Mouse (Mus musculus): ENCODE data around the gene Parp8. TPM values are rescaled to one million over a fixed set of nuclear protein-coding genes. Genes with fewer than 3 reads are reported as not detected.

Parp8 gene
- polyA plus RNA-seq, 1 experiment = 1.6 TPM

DNA sequence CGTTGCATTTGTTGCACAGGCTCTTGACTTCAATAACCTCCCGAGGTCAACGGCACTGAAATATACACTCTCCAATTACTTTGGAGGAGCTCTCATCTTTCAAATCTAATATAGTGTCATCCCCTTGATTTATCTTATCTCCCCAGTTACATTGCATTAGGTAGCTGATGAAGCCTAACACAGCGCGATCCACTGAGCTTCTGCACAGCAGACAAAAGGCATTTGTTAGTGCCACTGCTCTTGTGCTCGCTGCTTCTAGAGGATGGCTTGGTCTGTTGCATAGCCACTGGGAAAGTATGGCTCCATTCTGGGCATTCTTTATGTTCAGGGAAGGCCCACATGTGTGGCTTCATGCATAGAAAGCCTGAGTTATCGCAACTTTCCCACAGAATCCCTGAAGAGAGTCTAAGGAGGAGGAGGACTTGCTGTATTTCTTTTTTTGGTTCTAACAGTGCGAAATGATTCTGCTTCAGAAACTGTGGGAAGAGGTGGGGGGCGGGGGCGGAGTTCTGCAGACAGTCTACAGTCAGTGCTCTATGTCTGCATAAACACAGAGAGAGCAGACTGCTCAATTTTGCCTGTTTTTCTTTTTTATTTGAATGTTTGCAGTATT, 145.7 kb downstream of the Parp8 start:
- TF ChIP-seq CTCF (IDR thresholded peaks at IDR 0.05; ENCODE audit: extremely low read depth, insufficient read length, insufficient replicate concordance, low read depth, low read length) (no peak), POLR2A (IDR thresholded peaks at IDR 0.05; ENCODE audit: low read depth, low read length) (no peak)
- H3K27me3 ChIP-seq (ENCODE audit: control insufficient read depth, insufficient read depth, low read length) = no peaks in the 10 kb centered on the region
- no peak overlapping the region for H3K27ac ChIP-seq (ENCODE audit: insufficient read depth, low read depth, low read length)
- no peak overlapping the region for H3K4me3 ChIP-seq (ENCODE audit: low read depth, low read length)
- 90% methylated on average over 10 of the region's 10 CpGs for WGBS
- no peaks in the 10 kb centered on the region for H3K4me1 ChIP-seq (ENCODE audit: control insufficient read depth, insufficient read depth, insufficient read length, low read length)
- H3K36me3 ChIP-seq (ENCODE audit: control insufficient read depth, insufficient read depth, low read length) = no peaks in the 10 kb centered on the region

DNA sequence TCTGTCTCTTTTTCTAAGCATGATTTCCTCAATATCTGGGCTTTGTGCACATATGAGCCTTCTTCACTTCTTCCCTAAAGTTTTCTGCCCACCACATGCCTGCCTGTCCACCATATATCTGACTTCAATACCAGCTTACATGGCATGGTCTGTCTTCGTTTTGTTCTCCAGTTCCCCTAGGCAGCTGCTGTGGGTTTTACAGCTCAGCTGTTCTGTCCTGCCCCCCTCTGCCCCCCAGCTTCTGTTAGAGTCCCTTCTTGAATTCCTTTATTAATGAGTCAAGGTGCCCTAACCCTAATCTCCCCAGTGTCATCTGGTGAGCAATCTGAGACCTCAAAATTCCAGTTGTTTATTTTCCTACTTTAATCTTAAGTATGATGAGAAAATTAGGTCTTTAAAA, 155.1 kb downstream of the Parp8 start:
- H3K27ac ChIP-seq (ENCODE audit: insufficient read depth, low read depth, low read length) = no peak overlapping the region
- TF ChIP-seq CTCF (IDR thresholded peaks at IDR 0.05; ENCODE audit: extremely low read depth, insufficient read length, insufficient replicate concordance, low read depth, low read length) (no peak), POLR2A (IDR thresholded peaks at IDR 0.05; ENCODE audit: low read depth, low read length) (no peak)
- 57% methylated on average over 1 of the region's 1 CpGs for WGBS
- H3K4me3 ChIP-seq (ENCODE audit: low read depth, low read length) = no peak overlapping the region
- H3K36me3 ChIP-seq (ENCODE audit: control insufficient read depth, insufficient read depth, low read length) = no peaks in the 10 kb centered on the region
- no peaks in the 10 kb centered on the region for H3K27me3 ChIP-seq (ENCODE audit: control insufficient read depth, insufficient read depth, low read length)
- H3K4me1 ChIP-seq (ENCODE audit: control insufficient read depth, insufficient read depth, insufficient read length, low read length) = no peaks in the 10 kb centered on the region

DNA sequence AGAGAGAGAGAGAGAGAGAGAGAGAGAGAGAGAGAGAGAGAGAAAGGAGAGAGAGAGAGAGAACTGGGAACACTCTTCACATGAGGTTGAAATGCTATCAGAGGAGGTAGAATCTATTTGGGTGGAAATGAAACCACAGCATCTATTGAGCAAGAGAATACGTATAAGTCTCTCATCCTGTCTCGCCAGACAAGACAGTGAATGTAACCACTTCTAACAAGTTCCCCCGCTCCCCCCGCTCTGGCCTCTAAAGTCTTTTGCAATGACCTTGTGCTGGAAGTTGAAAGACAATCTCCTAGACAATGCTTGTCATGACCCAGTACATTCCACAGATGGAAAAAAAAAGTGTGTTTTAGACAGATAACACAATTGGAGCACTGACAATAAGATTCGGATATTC, 181.4 kb downstream of the Parp8 start:
- Histone ChIP-seq H3K27me3 (ENCODE audit: control insufficient read depth, insufficient read depth, low read length) (no peaks in the 10 kb centered on the region), H3K4me1 (ENCODE audit: control insufficient read depth, insufficient read depth, insufficient read length, low read length) (no peaks in the 10 kb centered on the region), H3K4me3 (ENCODE audit: low read depth, low read length) (no peak overlapping the region), H3K27ac (ENCODE audit: insufficient read depth, low read depth, low read length) (no peak overlapping the region), H3K36me3 (ENCODE audit: control insufficient read depth, insufficient read depth, low read length) (no peaks in the 10 kb centered on the region)
- no peak for TF ChIP-seq CTCF (IDR thresholded peaks at IDR 0.05; ENCODE audit: extremely low read depth, insufficient read length, insufficient replicate concordance, low read depth, low read length)
- no peak for TF ChIP-seq POLR2A (IDR thresholded peaks at IDR 0.05; ENCODE audit: low read depth, low read length)
- WGBS = 69% methylated on average over 5 of the region's 5 CpGs

DNA sequence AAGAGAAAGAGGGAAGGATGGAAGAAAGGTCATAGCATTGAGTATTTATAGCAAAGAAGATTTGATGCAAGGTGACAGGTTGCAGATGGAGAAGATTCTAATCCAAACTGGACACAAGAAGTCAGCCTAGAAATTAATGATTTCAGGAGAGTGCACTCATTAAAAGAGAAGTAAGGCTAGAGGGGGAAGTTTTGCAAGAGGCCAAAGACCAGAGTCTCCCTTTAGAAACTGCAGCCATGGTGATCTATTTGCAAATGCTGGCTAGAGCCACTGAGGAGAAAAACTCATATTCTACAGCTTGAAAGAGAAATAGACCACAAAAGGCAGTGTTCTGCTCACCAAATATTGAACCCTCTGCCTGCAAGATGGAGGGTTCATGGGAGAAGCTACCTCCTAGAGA, 194.4 kb downstream of the Parp8 start:
- TF ChIP-seq POLR2A (IDR thresholded peaks at IDR 0.05; ENCODE audit: low read depth, low read length) = no peak
- no peak for TF ChIP-seq CTCF (IDR thresholded peaks at IDR 0.05; ENCODE audit: extremely low read depth, insufficient read length, insufficient replicate concordance, low read depth, low read length)
- H3K27me3 ChIP-seq (ENCODE audit: control insufficient read depth, insufficient read depth, low read length) = no peaks in the 10 kb centered on the region
- H3K4me1 ChIP-seq (ENCODE audit: control insufficient read depth, insufficient read depth, insufficient read length, low read length) = peaks cover 2% of the 10 kb centered on the region; the same call in 1 of the 2 replicates
- no peak overlapping the region for H3K4me3 ChIP-seq (ENCODE audit: low read depth, low read length)
- H3K27ac ChIP-seq (ENCODE audit: insufficient read depth, low read depth, low read length) = no peak overlapping the region
- no peaks in the 10 kb centered on the region for H3K36me3 ChIP-seq (ENCODE audit: control insufficient read depth, insufficient read depth, low read length)

DNA sequence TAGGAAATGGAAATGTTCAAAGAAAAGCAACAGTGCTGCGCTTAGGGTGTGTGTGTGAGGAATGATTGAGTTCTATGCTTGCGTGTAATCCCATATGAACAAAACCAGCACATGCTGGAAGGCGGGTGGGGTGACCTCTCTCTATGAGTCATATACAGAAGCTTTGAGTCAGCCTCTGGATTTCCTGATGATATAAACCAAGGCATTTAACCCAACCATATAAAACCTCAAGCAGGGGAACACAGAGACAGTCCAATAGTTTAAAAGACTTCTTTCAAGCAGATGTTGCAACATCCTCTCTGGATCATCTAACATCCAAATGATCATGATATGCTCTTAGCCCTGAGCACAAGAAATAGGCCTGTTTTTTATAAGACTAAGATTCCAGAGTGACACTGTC, 196.3 kb downstream of the Parp8 start:
- Histone ChIP-seq H3K27ac (ENCODE audit: insufficient read depth, low read depth, low read length) (no peak overlapping the region), H3K4me1 (ENCODE audit: control insufficient read depth, insufficient read depth, insufficient read length, low read length) (no peaks in the 10 kb centered on the region), H3K4me3 (ENCODE audit: low read depth, low read length) (no peak overlapping the region), H3K27me3 (ENCODE audit: control insufficient read depth, insufficient read depth, low read length) (no peaks in the 10 kb centered on the region), H3K36me3 (ENCODE audit: control insufficient read depth, insufficient read depth, low read length) (no peaks in the 10 kb centered on the region)
- no peak for TF ChIP-seq CTCF (IDR thresholded peaks at IDR 0.05; ENCODE audit: extremely low read depth, insufficient read length, insufficient replicate concordance, low read depth, low read length)
- WGBS = 76% methylated on average over 3 of the region's 3 CpGs

DNA sequence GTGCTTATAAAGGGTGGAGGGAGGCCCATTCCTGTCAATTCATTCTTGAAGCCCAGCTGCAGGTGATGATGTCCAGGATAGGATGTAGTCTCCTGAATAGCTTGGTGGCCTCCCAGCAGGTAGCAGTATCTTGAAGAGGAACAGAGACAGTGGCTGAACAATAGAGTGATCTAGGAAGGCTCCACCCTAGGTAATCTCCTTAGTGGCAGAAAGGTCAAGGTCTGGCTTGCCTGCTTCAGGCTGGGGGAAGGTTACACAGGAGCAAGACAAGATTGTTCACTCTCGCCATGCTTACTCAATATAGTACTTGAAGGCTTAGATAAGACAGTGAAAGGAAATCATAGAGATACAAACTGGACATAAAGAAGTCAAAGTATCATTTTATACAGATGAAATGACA, 213.9 kb downstream of the Parp8 start:
- 38% methylated on average over 1 of the region's 1 CpGs for whole genome bisulfite sequencing
- Histone ChIP-seq H3K27ac (ENCODE audit: insufficient read depth, low read depth, low read length) (no peak overlapping the region), H3K4me1 (ENCODE audit: control insufficient read depth, insufficient read depth, insufficient read length, low read length) (no peaks in the 10 kb centered on the region), H3K36me3 (ENCODE audit: control insufficient read depth, insufficient read depth, low read length) (no peaks in the 10 kb centered on the region), H3K4me3 (ENCODE audit: low read depth, low read length) (no peak overlapping the region), H3K27me3 (ENCODE audit: control insufficient read depth, insufficient read depth, low read length) (no peaks in the 10 kb centered on the region)
- TF ChIP-seq CTCF (IDR thresholded peaks at IDR 0.05; ENCODE audit: extremely low read depth, insufficient read length, insufficient replicate concordance, low read depth, low read length) (no peak), POLR2A (IDR thresholded peaks at IDR 0.05; ENCODE audit: low read depth, low read length) (no peak)

Other genes starting within 250 kb of the Parp8 start
- 3.8 and 4.0 TPM in 2 replicates for gene Emb, start 183.0 kb upstream of the Parp8 start, polyA plus RNA-seq (2012; rRNA removed)
- gene Gm17509, start 195.5 kb upstream of the Parp8 start, polyA plus RNA-seq (2012; rRNA removed) = 0.14 TPM in 1 of 2 replicates, not detected in the other

Measured in small intestine, adult 2 months (tissue).